Mouse (Mus musculus) liver, embryonic 14.5 days (tissue): ENCODE data around the gene Hgd. TPM values are rescaled to one million over a fixed set of nuclear protein-coding genes. Genes with fewer than 3 reads are reported as not detected.

Source experiments
- ATAC-seq: fragments of 200-750 bp; cut with Nextera tagmentation; 2 replicates; pipeline ENCODE4 v1.8.0; 2017; ENCODE audit warnings: moderate number of reproducible peaks, mild to moderate bottlenecking, moderate library complexity; ENCODE audit not compliant: insufficient read depth
- DNase-seq, 3 experiments: peaks; one replicate each; pipeline ENCODE4 v3.0.0-alpha.2; 2012 to 2013; ENCODE audit warnings: low read depth in 3 of 3, low spot score in 3 of 3
- H3K27ac ChIP-seq: fragments of 300-500 bp; sonication (generic); 2 replicates; pipeline ENCODE4 v1.5.1; 2014; ENCODE audit warnings: moderate library complexity, mild to moderate bottlenecking, control low read depth, inconsistent platforms
- H3K27me3 ChIP-seq: fragments of 300-500 bp; sonication (generic); 2 replicates; pipeline ENCODE4 v1.6.1; 2014; ENCODE audit warnings: mild to moderate bottlenecking, low read length, moderate library complexity; ENCODE audit not compliant: control insufficient read depth, insufficient read depth
- H3K36me3 ChIP-seq: fragments of 300-500 bp; sonication (generic); replicated peaks from 2 replicates; pipeline ENCODE4 v1.6.1; 2014; ENCODE audit warnings: low read depth; ENCODE audit not compliant: control insufficient read depth, insufficient read depth
- H3K4me1 ChIP-seq, 2 experiments: fragments of 200-500 bp in 1 of 2; fragments of 300-500 bp in 1 of 2; sonication (generic) in 1 of 2; replicated peaks; 2 replicates each; pipeline ENCODE4 v1.6.1; 2012 to 2014; ENCODE audit warnings: antibody characterized with exemption in 1 of 2, inconsistent platforms in 1 of 2, low read length in 1 of 2; ENCODE audit not compliant: control insufficient read depth in 2 of 2, insufficient read depth in 2 of 2
- H3K4me2 ChIP-seq: fragments of 300-500 bp; sonication (generic); 2 replicates; pipeline ENCODE4 v1.6.1; 2014; ENCODE audit warnings: low read depth, mild to moderate bottlenecking, control low read depth, moderate library complexity
- H3K4me3 ChIP-seq, 2 experiments: fragments of 200-500 bp in 1 of 2; fragments of 300-500 bp in 1 of 2; sonication (generic) in 1 of 2; 2 replicates each; pipeline ENCODE4 v1.5.1; 2012 to 2014; ENCODE audit warnings: low read depth in 2 of 2, low read length in 2 of 2, mild to moderate bottlenecking in 2 of 2, control low read depth in 1 of 2, inconsistent platforms in 1 of 2, moderate library complexity in 1 of 2; ENCODE audit not compliant: insufficient read depth in 1 of 2
- H3K9ac ChIP-seq: fragments of 300-500 bp; sonication (generic); replicated peaks from 2 replicates; pipeline ENCODE4 v1.6.1; 2014; ENCODE audit warnings: mild to moderate bottlenecking, control low read depth, moderate library complexity
- H3K9me3 ChIP-seq: fragments of 300-500 bp; sonication (generic); 2 replicates; pipeline ENCODE4 v1.6.1; 2016; ENCODE audit warnings: low read length, mixed read lengths; ENCODE audit not compliant: control insufficient read depth
- CTCF ChIP-seq: IDR thresholded peaks from 2 replicates; pipeline ENCODE4 v1.5.1; 2016; ENCODE audit warnings: antibody characterized with exemption, low read depth, control low read depth
- EP300 ChIP-seq: IDR thresholded peaks from 2 replicates; pipeline ENCODE4 v1.6.1; 2016; ENCODE audit warnings: antibody characterized with exemption, low read depth
- WGBS: fragments of 180-500 bp; shearing (Covaris S2); extraction: QIAGEN DNeasy Blood & Tissue Kit; methylation state at CpG from one replicate; pipeline ENCODE4 v1.1.7; 2014; ENCODE audit not compliant: insufficient replicate concordance; 5-methylcytosine and 5-hydroxymethylcytosine counted together
- polyA plus RNA-seq, 2 experiments: library from polyadenylated mRNA; depleted of rRNA in 1 of 2; stranded (reverse) in 1 of 2; unstranded in 1 of 2; fragments of >200 nt; fragmentation: Nextera tagmentation in 1 of 2; extraction: Ambion mirVana in 1 of 2; gene quantifications; 2 replicates each; pipeline versions ENCODE4 v1.2.1 to v1.2.3; 2012 to 2014

Hgd gene
- polyA plus RNA-seq, 2 experiments = 20.3 to 32.7 TPM

- Histone ChIP-seq H3K4me3 (no peak overlapping the region), H3K27me3 (no peaks in the 10 kb centered on the region), H3K4me2 (0 out of 2 replicates have a peak overlapping the region, but pooled peaks have one; percentile 15), H3K9me3 (no peaks in the 10 kb centered on the region), H3K4me1 (peaks cover 0 to 7% of the 10 kb centered on the region in 2 experiments; a peak in 1 of 4 replicates), H3K27ac (peak overlapping the region; percentile 11; the same call in 1 of the 2 replicates), H3K36me3 (no peaks in the 10 kb centered on the region), H3K9ac (no peak overlapping the region)
- TF ChIP-seq EP300 (no peak), CTCF (no peak)
- 53% methylated on average over 1 of the region's 1 CpGs for WGBS
- ATAC-seq = no peak
- DNase-seq = no peak
Measured at GRCm38 (mm10) chr16:37579591-37579990, 362 bp upstream of the Hgd start.

GRCm38 (mm10) chr16:37580651-37581050, 698 bp downstream of the Hgd start:
- TF ChIP-seq EP300 (no peak), CTCF (no peak)
- DNase-seq = no peak
- Histone ChIP-seq H3K9ac (no peak overlapping the region), H3K27me3 (no peaks in the 10 kb centered on the region), H3K27ac (no peak overlapping the region), H3K36me3 (no peaks in the 10 kb centered on the region), H3K9me3 (no peaks in the 10 kb centered on the region), H3K4me2 (peak overlapping the region; percentile 36), H3K4me1 (peaks cover 0 to 13% of the 10 kb centered on the region in 2 experiments; a peak in 1 of 4 replicates), H3K4me3 (peak overlapping the region; percentile 30 to 47)
- 0 out of 2 replicates have a peak, but pooled peaks have one; percentile 34 for ATAC-seq
- WGBS = 48% methylated on average over 4 of the region's 4 CpGs

GRCm38 (mm10) chr16:37581901-37582300, 1.9 kb downstream of the Hgd start:
- ATAC-seq = no peak
- Histone ChIP-seq H3K4me3 (no peak overlapping the region; a peak in 1 of 4 replicates), H3K9me3 (no peaks in the 10 kb centered on the region), H3K27ac (no peak overlapping the region), H3K4me2 (peak overlapping the region; percentile 36), H3K4me1 (peaks cover 0 to 13% of the 10 kb centered on the region in 2 experiments; a peak in 1 of 4 replicates), H3K36me3 (no peaks in the 10 kb centered on the region), H3K27me3 (no peaks in the 10 kb centered on the region), H3K9ac (no peak overlapping the region)
- TF ChIP-seq CTCF (no peak), EP300 (no peak)
- WGBS = 58% methylated on average over 3 of the region's 3 CpGs
- no peak for DNase-seq

DNA sequence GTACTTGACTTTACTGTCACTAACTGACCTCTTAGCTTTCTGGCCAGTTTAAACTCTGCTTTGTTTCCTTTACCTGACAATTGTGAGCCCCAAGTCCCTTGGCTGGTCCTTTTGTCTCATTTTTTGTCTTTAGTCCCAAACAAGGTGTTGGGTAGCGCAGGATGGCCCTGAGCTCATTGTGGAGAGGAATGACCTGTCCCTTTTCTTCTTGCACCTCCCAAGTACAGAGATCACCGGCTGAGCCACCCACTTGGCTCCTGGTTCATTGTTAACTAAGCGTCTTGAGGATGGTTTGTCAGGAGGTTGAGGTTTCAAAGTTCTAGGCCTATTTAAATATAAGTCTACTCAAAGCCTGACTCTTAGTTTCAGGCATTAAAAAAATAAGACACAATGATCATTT, 3.4 kb downstream of the Hgd start:
- Histone ChIP-seq H3K4me1 (peaks cover 0 to 13% of the 10 kb centered on the region in 2 experiments; a peak in 1 of 4 replicates), H3K27me3 (no peaks in the 10 kb centered on the region), H3K36me3 (no peaks in the 10 kb centered on the region), H3K9me3 (no peaks in the 10 kb centered on the region), H3K4me3 (no peak overlapping the region), H3K27ac (no peak overlapping the region), H3K9ac (no peak overlapping the region), H3K4me2 (no peak overlapping the region; the same call in 1 of the 2 replicates)
- DNase-seq = no peak
- no peak for TF ChIP-seq EP300
- TF ChIP-seq CTCF = no peak
- no peak for ATAC-seq
- WGBS = 73% methylated on average over 3 of the region's 3 CpGs

DNA sequence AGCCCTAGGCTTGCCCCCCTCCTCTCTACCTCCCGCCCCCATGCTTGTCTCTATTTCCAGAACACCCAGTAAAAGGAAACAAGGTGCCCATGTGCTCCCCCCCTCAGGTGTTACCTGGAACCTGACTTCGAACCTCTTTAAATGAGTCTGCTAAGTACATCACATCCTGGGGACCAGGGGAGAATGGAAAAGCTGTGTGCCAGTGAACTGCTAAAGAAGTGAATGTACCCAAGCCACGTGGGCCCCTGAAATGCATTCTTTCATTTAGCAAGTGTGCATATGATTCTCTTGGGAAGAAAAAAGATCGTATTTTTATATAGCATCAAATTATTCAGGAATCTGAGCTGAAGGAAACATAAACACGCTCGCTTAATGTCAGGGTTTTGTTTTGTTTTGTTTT, 3.8 kb downstream of the Hgd start:
- no peaks in the 10 kb centered on the region for H3K36me3 ChIP-seq
- H3K9ac ChIP-seq = no peak overlapping the region
- peaks cover 0 to 10% of the 10 kb centered on the region in 2 experiments; a peak in 1 of 4 replicates for H3K4me1 ChIP-seq
- no peak overlapping the region for H3K27ac ChIP-seq
- DNase-seq (no peak), ATAC-seq (no peak)
- no peaks in the 10 kb centered on the region for H3K9me3 ChIP-seq
- no peak for TF ChIP-seq CTCF
- no peak for TF ChIP-seq EP300
- H3K27me3 ChIP-seq = no peaks in the 10 kb centered on the region
- 0 out of 4 replicates have a peak overlapping the region, but pooled peaks of 1 of the 2 experiments have one; percentile 3 for H3K4me3 ChIP-seq
- H3K4me2 ChIP-seq = peak overlapping the region; percentile 56
- WGBS = 45% methylated on average over 6 of the region's 6 CpGs
